Mouse (Mus musculus) midbrain, embryonic 16.5 days (tissue): ENCODE data around the gene Svs1. TPM values are rescaled to one million over a fixed set of nuclear protein-coding genes. Genes with fewer than 3 reads are reported as not detected.

Experiments used
- ATAC-seq: fragments of 200-750 bp; cut with Nextera tagmentation; 2 replicates; pipeline ENCODE4 v1.8.0; 2017; ENCODE audit warnings: moderate TSS enrichment
- H3K27ac ChIP-seq: fragments of 300-500 bp; sonication (generic); 2 replicates; pipeline ENCODE4 v1.5.1; 2014; ENCODE audit warnings: mild to moderate bottlenecking, low read length, mixed read lengths
- H3K27me3 ChIP-seq: fragments of 300-500 bp; sonication (generic); 2 replicates; pipeline ENCODE4 v1.6.1; 2014; ENCODE audit warnings: low read depth, low read length, mixed read lengths; ENCODE audit not compliant: control insufficient read depth, insufficient read depth
- H3K36me3 ChIP-seq: fragments of 300-500 bp; sonication (generic); 2 replicates; pipeline ENCODE4 v1.6.1; 2014; ENCODE audit warnings: mild to moderate bottlenecking, low read length, moderate library complexity, mixed read lengths; ENCODE audit not compliant: control insufficient read depth, insufficient read depth
- H3K4me1 ChIP-seq: fragments of 300-500 bp; sonication (generic); 2 replicates; pipeline ENCODE4 v1.6.1; 2014; ENCODE audit warnings: mild to moderate bottlenecking, low read length, mixed read lengths; ENCODE audit not compliant: control insufficient read depth, insufficient read depth
- H3K4me2 ChIP-seq: fragments of 300-500 bp; sonication (generic); 2 replicates; pipeline ENCODE4 v1.6.1; 2014; ENCODE audit warnings: mild to moderate bottlenecking, low read length, mixed read lengths
- H3K4me3 ChIP-seq: fragments of 300-500 bp; sonication (generic); 2 replicates; pipeline ENCODE4 v1.5.1; 2014; ENCODE audit warnings: low read depth, mild to moderate bottlenecking, low read length, moderate library complexity, mixed read lengths
- H3K9ac ChIP-seq: fragments of 300-500 bp; sonication (generic); 2 replicates; pipeline ENCODE4 v1.6.1; 2014; ENCODE audit warnings: low read depth, low read length, mixed read lengths
- H3K9me3 ChIP-seq: fragments of 300-500 bp; sonication (generic); replicated peaks from 2 replicates; pipeline ENCODE4 v1.6.1; 2014; ENCODE audit warnings: mild to moderate bottlenecking, low read length, mixed read lengths; ENCODE audit not compliant: control insufficient read depth, poor library complexity, severe bottlenecking
- WGBS: fragments of 180-500 bp; shearing (Covaris S2); extraction: QIAGEN DNeasy Blood & Tissue Kit; methylation state at CpG from one replicate; pipeline ENCODE4 v1.1.7; 2014; 5-methylcytosine and 5-hydroxymethylcytosine counted together
- polyA plus RNA-seq: library from polyadenylated mRNA; unstranded; fragments of >200 nt; fragmentation: Nextera tagmentation; extraction: Ambion mirVana; gene quantifications from 2 replicates; pipeline ENCODE4 v1.2.1, GENCODE M21; 2015

Svs1 gene
- polyA plus RNA-seq, 1 experiment from 2014 or later, result not detected

GRCm38 (mm10) chr6:49032783-49033182 is 46.1 kb downstream of the Svs1 start:
- no peaks in the 10 kb centered on the region for H3K9me3 ChIP-seq
- no peak overlapping the region for H3K4me3 ChIP-seq
- H3K9ac ChIP-seq, result no peak overlapping the region
- H3K4me1 ChIP-seq, result no peaks in the 10 kb centered on the region; the same call in 1 of the 2 replicates
- WGBS, result 64% methylated on average over 4 of the region's 4 CpGs
- no peak overlapping the region for H3K27ac ChIP-seq
- peaks cover 5% of the 10 kb centered on the region; the same call in 1 of the 2 replicates for H3K27me3 ChIP-seq
- no peak overlapping the region for H3K4me2 ChIP-seq
- no peak for ATAC-seq
- no peaks in the 10 kb centered on the region for H3K36me3 ChIP-seq

- H3K9me3 ChIP-seq, result no peaks in the 10 kb centered on the region
- H3K4me1 ChIP-seq, result peaks cover 4% of the 10 kb centered on the region; the same call in 1 of the 2 replicates
- WGBS, result 46% methylated on average over 28 of the region's 28 CpGs
- 0 out of 2 replicates have a peak within 1 kb of the TSS, but pooled peaks have one; percentile 31 for H3K9ac ChIP-seq
- no peak within 1 kb of the TSS for H3K4me3 ChIP-seq
- no peak for ATAC-seq
- H3K4me2 ChIP-seq, result 0 out of 2 replicates have a peak within 1 kb of the TSS, but pooled peaks have one; percentile 14
- no peak within 1 kb of the TSS for H3K27ac ChIP-seq
- peaks cover 5% of the 10 kb centered on the region; the same call in 1 of the 2 replicates for H3K27me3 ChIP-seq
- no peaks in the 10 kb centered on the region for H3K36me3 ChIP-seq
Observed at GRCm38 (mm10) chr6:49036275-49037267, 49.9 kb downstream of the Svs1 start, which contains the start of gene Gpnmb. Gpnmb (plus strand) TSS chr6:49036546.

GRCm38 (mm10) chr6:49037268-49037662 is 50.6 kb downstream of the Svs1 start:
- ATAC-seq, result no peak
- 74% methylated on average over 12 of the region's 12 CpGs for WGBS
- peaks cover 5% of the 10 kb centered on the region; the same call in 1 of the 2 replicates for H3K27me3 ChIP-seq
- no peak overlapping the region for H3K4me3 ChIP-seq
- H3K4me1 ChIP-seq, result peaks cover 4% of the 10 kb centered on the region; the same call in 1 of the 2 replicates
- H3K4me2 ChIP-seq, result no peak overlapping the region
- no peaks in the 10 kb centered on the region for H3K36me3 ChIP-seq
- H3K9me3 ChIP-seq, result no peaks in the 10 kb centered on the region
- H3K9ac ChIP-seq, result no peak overlapping the region
- H3K27ac ChIP-seq, result no peak overlapping the region

DNA sequence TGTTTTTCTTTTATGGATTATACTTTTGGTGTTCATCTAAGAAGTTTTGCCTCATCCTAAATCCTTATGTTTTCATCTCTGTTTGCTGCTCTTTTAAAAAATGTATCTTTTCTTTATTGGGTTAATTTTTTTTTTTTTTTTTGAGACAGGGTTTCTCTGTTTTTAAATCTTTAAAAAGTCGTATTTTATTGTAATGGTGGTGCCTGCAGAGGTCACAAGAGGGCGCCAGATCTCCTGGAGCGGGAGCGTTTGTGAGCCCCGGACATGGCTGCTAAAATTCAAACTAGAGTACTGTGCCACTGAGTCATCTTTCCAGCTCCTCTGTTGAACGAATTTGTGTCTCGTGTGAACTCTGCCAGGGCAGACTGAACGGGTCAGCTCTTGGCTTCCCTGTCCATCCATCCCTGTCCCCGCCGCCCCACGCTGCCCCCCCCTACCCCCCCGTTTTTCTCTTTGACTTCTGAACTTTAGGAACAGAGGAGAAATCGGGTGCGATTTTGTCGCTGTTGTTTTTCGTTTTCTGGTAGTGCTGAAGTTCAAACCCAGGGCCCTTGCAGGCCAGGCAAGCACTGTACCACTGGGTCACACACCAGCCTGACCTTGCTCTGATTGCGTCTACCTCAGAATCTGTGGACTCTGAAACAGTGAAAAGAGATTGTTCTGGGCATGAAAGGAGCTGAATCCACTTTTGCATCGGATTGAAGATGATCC is 53.0 kb downstream of the Svs1 start:
- peak; percentile 68; the same call in 1 of the 2 replicates for ATAC-seq

More for the DNA sequence above, 53.0 kb downstream of the Svs1 start:
- Histone ChIP-seq H3K36me3 (no peaks in the 10 kb centered on the region), H3K9me3 (no peaks in the 10 kb centered on the region), H3K27me3 (peaks cover 5% of the 10 kb centered on the region; the same call in 1 of the 2 replicates), H3K9ac (no peak overlapping the region), H3K4me3 (peak overlapping the region; percentile 24), H3K27ac (no peak overlapping the region), H3K4me1 (peaks cover 4% of the 10 kb centered on the region; the same call in 1 of the 2 replicates), H3K4me2 (peak overlapping the region; percentile 49)
- WGBS, result 9% methylated on average over 18 of the region's 18 CpGs

Other genes starting within 250 kb of the Svs1 start
- 5.2 and 5.4 TPM in 2 replicates for gene Gimap1, start 247.8 kb upstream of the Svs1 start, polyA plus RNA-seq
- 1.3 and 1.5 TPM in 2 replicates for gene Gimap5, start 240.7 kb upstream of the Svs1 start, polyA plus RNA-seq
- gene Gimap3, start 216.0 kb upstream of the Svs1 start, polyA plus RNA-seq, result not detected in 2 replicates
- gene Tmem176a, start 145.9 kb upstream of the Svs1 start, polyA plus RNA-seq, result 17.9 and 19.7 TPM in 2 replicates
- 113 and 127 TPM in 2 replicates for gene Tmem176b, start 145.4 kb upstream of the Svs1 start, polyA plus RNA-seq
- 0.07 TPM in 1 of 2 replicates, not detected in the other for gene Aoc1, start 114.0 kb upstream of the Svs1 start, polyA plus RNA-seq
- gene 1600015I10Rik, start 57.0 kb upstream of the Svs1 start, polyA plus RNA-seq, result not detected in 2 replicates
- gene Doxl2, start 11.9 kb upstream of the Svs1 start, polyA plus RNA-seq, result not detected in 2 replicates
- 0.63 and 0.70 TPM in 2 replicates for gene Gpnmb, start 49.7 kb downstream of the Svs1 start, polyA plus RNA-seq
- gene Malsu1, start 86.9 kb downstream of the Svs1 start, polyA plus RNA-seq, result 61.6 and 69.4 TPM in 2 replicates
- 17.1 and 24.0 TPM in 2 replicates for gene Igf2bp3, start 228.1 kb downstream of the Svs1 start, polyA plus RNA-seq